Mouse (Mus musculus) testis, adult 2 months (tissue): ENCODE results near the gene Vezt.

Source experiments
- CTCF ChIP-seq: fragments of 200-500 bp; IDR thresholded peaks from 2 replicates; pipeline ENCODE4 v1.5.1; 2012; ENCODE audit warnings: low read depth, mild to moderate bottlenecking, inconsistent platforms, low read length, moderate library complexity; ENCODE audit not compliant: control insufficient read depth, insufficient read depth, insufficient replicate concordance
- POLR2A ChIP-seq: fragments of 200-500 bp; IDR thresholded peaks from 2 replicates; pipeline ENCODE4 v1.6.1; 2012; ENCODE audit warnings: low read depth, mild to moderate bottlenecking, inconsistent platforms, low read length, moderate library complexity; ENCODE audit not compliant: control insufficient read depth

- no peak for TF ChIP-seq POLR2A
- no peak for TF ChIP-seq CTCF
Observed at GRCm38 (mm10) chr10:94080740-94081139, 45.1 kb upstream of the Vezt start.
